Mouse (Mus musculus) layer of hippocampus, postnatal 14 days (tissue): ENCODE data around the gene Tomt. TPM values are rescaled to one million over a fixed set of nuclear protein-coding genes. Genes with fewer than 3 reads are reported as not detected.

ENCODE experiments used
- DNase-seq, 2 experiments: peaks; one replicate each; pipeline ENCODE4 v3.0.0; 2021 to 2022; ENCODE audit warnings: low spot score in 2 of 2, mixed read lengths in 1 of 2
- total RNA-seq, 2 experiments: library from RNA; stranded (reverse); gene quantifications; 2 replicates each; pipeline ENCODE4 v1.2.3; 2021

Tomt gene
- total RNA-seq, 2 experiments from 2014 or later = 0.18 to 0.21 TPM

DNA sequence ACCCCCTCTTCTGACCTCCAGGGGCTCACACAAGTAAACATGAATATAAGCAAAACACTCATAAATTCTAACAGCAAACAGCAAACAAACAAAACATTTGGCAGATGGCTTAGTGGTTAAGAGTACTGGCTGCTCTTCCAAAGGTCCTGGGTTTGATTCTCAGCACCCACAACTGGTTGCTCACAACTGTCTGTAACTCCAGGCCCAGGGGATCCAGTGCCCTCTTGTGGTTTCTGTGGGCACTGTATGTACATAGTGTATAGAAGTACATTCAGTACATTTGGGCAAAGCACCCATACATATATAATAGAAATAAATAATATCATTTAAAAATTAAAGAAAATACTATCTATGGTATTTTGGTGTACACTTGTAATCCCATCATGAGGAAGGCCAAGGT lies 3.3 kb downstream of the Tomt start:
- no peak for DNase-seq

DNA sequence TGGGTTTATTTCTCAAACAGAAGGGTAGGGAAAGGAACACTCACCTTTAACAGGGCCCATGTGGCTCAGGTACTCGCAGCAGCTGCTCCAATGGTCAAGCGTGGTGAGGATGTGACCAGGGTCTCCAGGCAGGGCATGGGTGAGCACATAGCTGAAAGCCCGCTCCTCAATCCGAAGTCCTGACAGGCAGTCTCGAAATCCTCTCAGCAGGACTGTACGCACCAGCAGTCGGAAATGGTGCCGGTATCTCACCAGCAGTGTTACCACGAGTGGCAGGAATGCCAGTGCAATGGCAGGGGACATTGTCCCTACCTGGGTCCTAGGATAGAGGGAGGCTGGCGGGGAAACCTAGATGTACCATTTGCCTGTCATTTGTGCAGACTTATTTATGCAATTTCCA lies 4.2 kb downstream of the Tomt start:
- DNase-seq = no peak

DNA sequence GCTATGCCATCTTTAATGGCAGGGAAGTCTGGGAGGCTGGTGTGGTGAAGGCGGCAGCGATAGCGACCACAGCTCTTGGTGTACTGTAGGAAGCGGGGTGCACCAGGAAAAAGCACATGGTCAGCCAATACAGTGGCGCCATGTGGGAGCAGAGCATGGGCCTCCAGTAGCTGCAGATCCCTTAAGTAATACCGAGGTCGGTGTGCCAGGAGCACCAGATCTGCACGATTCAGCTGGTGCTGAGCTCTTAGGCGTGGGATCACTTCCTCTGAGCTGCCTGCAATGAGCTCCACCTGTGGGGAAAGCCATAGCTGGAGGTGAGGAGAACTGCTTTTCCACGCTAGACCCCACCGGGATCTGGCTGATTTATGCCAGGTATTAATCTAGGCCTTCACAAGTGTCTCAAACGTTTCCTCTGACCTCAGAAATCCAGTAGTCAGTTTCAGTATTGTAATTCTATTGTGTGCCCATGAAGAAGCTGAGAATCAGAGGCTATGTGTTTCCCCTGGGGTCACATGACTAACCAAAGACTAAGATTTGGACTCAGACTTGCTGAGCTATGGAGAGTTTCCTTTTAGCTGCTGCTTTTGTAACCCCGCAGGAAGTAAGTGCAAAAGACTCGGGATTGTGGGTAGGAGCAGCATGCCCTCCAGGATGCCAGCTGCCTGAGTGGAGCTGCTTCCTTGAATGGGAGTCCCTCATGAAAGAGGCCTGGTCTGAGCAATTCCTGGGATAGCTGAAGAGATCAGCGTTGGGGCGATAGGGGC lies 5.6 kb downstream of the Tomt start:
- DNase-seq = no peak

DNA sequence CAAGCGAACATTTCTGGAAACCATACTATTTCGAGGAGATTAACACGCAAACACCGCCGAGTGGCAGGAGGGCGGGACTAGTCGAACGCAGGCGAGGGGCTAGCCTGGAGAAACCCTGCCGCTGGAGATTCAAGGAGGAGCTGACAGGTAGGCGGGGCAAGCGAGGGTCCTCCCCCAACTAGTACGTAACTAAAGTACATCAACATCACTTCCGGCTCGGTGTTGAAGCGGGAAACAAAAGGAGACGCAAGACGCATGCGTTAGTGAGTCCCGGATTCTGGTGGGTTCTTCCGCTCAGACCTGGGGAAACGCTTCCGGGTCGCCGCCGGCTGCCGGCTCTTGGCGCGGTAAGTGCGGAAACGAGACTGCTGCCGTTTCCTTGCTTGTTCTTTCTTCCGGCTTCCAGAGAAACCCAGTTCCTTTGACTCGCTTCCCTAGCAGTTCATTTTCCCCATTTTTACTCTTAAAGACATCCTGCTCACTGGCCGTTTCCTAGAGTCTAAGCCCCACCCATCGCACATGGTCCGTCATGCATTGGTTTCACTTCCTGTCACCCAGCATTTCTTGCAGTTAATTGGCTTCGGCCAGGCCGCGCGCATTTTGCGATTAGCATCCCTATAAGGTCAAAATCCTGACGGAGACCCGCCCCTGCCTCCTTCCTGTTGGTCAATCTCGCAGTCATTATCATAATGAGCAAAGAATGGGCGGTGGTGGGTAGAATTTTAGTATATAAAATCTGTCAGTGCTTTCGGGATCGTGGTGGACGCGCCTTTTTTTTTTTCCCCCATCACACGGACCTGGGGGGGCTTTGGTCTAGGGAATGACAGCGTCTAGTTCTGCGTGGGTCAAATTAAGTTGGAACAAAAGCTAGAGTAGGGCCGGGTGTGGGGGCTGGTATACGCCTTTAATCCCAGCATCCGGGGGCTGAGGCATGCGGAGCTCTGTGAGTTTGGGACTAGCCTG lies 9.8 kb downstream of the Tomt start:
- DNase-seq = peak; percentile 97 to 98

DNA sequence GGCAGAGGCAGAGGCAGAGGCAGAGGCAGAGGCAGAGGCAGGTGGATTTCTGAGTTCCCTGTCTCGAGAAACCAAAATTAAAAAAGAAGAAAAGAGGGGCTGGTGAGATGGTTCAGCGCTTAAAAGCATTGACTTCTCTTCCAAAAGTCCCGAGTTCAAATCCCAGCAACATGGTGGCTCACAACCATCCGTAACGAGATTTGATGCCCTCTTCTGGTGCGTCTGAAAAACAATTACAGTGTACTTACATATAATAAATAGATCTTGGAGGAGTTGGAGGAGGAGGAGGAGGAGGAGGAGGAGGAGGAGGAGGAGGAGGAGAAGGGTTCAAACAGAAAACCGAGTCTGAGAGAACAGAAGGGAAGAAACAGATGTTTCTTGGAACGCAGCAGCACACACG lies 10.5 kb downstream of the Tomt start:
- no peak for DNase-seq

DNA sequence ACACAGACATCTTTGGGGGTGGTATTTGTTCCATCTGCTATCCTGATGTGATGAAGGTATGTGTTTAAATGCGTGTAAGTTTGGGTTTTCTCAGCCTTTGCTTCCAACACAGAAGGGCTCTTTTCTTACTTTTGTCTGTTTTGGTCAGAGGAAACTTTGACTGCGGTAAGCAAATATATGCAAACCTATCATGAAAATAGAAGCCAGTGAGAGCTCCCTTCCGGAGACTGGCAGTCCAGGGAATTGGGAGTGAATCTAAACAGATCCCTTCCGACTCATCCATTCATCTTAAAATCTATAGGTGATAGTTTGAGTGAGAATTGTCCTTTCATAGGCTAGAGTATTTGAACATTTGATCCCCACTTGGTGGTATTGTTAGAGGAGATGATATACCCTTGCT lies 17.7 kb downstream of the Tomt start:
- no peak for DNase-seq

DNA sequence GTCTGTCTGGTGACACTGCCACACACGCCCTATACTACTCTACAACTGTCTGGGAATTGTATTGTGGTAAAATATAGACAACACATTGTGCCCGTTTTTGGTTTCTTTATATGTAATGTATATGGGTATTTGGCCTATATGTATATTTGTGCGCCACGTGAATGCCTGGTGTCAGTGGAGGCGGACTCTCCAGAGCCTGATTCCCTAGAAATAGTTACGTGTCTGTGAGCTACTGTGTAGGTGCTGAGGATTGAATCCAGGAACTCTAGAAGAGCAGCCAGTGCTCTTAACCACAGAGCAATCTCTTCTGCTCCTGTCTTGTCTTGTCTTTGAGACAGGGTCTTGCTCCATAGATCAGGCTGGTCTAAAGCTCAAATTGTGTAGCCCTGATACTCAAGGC lies 19.9 kb downstream of the Tomt start:
- no peak for DNase-seq

DNA sequence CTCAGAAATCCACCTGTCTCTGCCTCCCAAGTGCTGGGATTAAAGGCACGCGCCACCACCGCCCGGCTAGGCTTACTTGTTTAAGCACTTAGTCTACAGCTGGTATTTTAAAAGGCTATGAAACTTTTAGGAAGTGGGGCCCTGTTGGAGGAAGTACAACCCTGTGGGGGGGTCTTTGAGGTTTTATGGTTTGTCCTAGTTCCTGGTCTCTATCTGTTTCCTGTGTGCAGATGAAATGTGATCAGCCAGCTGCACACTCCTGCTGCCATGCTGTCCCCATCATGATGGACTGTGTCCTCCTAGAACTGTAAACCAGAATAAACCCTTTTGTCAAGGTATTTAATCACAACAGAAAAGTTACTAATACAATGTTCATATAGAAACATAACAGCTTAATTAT lies 22.0 kb downstream of the Tomt start:
- no peak for DNase-seq

DNA sequence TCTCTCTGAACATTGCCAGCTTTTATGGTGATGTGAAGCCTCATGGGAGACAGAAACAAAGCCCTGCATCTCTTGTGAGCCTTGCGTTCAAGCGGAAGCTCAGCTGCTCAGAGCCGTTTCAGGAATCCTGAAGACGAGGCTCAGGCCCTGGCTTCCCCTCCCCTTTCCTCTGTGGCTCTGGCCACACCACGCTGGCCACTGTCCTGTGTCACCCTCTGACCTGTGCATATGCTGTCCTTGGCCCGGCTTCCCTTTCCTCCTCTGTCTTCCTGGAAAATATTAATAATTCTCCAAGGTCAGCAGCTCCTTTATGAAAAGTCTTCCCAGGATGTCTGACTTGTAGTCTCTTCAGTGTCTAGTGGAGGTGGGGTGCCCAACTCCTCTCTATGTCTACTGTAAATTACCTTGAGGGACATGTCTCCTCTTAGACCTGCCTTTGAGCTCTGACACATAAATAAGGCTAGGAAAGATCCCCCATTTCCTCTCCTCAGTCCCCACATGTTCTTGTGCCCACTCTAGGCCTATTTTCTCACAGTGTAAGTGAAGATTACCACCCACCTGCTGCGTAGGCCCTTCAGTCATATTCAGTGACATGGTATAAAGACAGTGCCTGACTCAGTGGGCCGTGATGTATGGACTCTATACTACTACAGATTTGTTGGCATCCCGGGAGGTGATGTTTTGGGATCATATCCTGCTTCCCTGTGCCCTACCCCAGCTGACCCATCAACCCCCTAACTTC lies 23.6 kb downstream of the Tomt start:
- DNase-seq = no peak

DNA sequence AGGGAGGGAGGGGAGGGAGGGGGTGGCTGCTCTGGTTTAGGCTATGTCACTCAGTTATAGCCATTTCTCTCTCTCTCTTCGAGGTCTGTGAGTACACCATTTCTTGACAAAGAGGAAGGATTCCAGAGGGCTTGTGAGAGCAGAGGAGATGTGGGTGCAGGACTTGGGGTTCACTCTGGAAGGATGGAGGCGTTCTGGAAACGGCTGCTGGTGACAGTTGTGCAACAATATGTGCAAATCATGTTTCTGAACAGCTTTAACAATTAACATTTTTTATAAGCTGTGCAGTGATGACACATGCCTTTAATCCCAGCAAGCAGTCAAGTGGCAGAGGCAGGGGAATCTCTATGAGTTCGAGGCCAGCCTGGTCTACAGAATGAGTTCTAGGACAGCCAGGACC lies 25.3 kb downstream of the Tomt start:
- DNase-seq = peak in 1 of 2 experiments; percentile 60

DNA sequence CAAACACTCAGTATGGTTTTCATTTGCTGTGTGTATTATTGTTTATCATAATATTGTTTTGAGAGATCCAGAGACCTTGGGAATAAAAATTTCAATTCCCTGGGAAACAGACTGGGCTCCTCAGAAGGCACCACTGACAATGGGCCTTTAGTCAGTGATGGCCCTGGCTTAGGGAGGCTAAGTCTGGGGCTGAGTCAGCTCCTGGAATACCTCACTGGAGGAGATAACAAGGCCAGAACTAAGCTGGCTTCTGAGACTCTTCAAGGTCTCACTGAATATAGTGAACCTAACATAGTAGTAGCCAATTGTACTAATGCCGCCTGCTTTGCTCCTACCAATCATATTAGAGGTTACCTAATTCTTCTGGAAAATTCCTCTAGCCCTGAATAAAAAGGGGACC lies 30.2 kb downstream of the Tomt start:
- DNase-seq = no peak

DNA sequence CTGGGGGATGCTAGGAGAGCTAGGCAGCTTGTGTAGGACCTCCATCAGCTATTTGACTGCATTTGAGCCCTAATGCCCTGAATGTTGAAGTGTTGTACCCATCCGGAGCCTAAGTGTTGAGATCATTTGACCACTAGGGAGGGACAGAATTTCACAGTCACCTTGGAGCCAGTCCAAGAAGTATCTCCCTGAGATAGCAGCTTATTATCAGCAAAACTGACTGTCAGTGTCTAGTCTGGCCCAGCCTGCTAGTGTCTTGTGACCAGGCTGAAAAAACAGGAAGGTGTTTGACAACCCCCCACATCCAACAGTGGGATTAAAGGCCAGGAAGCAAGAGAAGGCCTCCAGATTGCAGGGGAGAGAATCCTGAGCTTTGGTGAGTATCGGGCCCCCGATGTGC lies 34.9 kb downstream of the Tomt start:
- no peak for DNase-seq

DNA sequence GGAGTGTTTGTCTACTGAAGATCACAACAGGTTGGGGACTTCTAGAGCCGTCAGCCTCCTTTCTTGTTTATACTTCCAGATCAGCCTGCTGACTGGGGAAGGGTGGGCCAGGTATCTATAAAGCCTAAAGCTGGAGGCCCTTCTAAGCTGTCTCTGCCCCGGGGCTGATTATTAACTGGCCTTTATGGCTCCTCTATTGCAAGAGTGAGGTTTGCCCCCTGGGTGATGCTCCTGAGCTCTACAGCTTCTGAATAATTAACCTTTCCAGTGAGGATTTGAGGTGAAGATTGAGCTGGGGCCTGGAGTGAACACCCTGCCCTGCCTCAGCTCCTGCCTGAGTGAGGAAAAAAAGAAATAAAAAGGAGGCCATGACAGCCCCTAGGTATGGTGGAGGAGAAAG lies 35.5 kb downstream of the Tomt start, which contains the start of gene Folr1:
Gene Folr1 (minus strand): TSS at position 160 of the 400 bp plus-strand sequence.
- DNase-seq = no peak

DNA sequence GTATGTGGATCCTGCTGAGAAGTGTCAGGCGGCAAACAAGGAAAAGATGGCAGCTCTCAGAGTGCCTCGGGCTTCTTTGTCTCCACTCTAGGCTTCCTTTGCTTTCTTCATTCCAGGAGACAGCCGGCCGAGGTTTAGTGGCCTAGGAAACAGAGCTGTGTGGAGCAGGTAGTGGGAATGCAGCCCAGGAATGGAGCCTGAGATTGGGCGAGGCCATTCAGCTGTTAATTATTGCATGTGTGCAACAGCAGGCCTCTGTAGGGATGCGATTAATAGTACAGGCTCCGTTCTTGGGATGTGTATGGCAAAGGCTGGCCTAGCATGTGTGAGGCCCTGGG lies 37.0 kb downstream of the Tomt start:
- no peak for DNase-seq

DNA sequence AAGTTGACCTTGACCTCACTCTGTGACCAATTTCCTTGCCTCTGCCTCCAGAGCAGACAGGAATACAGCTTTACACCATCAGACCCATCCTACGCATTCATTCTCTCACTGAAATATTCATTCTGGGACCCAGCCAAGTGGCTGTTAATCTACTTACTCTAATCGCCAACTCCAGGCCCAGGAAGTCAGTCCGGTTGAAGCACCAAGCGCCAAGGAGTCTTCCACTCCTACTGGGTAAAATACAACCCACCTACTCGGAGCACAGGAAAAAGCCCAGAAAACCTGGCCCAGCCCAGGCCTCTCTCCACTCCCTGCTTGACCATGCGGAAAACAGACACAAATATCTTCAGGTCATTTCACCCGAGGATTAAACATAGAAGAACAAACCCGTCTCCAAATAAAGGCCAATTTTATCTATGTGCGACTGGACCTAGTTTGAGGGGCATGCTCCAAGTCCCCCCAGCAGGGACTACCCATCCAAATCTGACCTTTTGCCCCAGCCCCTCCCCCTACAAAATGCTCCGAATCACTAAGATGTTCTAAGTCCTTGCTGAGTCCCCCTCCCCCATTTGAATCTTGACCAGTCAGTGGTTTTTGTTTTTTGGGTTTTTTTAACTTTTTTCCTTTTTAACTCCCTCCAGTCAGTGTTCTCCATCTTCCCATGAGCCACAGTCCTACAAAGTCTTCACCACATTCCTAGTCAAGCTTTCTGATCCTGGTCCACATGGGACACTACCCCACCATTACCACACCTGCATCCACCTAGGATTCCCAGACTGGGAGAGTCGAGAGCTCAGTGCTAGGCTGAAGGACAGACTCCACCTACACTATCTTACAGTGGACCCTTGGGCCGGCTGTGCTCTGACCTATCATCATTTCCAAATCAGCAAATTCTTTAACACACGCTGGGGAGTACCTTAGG lies 37.7 kb downstream of the Tomt start:
- no peak for DNase-seq

DNA sequence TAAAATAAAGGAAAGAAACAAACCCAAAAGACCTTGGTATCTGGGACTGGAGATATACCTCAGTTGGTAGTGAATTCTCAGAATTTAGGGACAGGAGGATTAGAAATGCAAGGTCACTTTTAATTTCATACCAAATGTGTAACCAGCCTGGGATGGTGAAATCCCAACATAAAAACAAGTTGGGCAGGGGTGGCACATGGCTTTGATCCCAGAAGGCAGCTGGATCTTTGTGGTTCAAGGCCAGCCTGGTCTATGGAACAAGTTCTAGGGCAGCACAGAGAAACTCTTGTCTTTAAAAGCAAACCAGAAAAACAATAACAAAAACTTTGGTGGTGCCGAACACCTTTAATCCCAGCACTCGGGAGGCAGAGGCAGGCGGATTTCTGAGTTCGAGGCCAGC lies 38.7 kb downstream of the Tomt start:
- DNase-seq = no peak

DNA sequence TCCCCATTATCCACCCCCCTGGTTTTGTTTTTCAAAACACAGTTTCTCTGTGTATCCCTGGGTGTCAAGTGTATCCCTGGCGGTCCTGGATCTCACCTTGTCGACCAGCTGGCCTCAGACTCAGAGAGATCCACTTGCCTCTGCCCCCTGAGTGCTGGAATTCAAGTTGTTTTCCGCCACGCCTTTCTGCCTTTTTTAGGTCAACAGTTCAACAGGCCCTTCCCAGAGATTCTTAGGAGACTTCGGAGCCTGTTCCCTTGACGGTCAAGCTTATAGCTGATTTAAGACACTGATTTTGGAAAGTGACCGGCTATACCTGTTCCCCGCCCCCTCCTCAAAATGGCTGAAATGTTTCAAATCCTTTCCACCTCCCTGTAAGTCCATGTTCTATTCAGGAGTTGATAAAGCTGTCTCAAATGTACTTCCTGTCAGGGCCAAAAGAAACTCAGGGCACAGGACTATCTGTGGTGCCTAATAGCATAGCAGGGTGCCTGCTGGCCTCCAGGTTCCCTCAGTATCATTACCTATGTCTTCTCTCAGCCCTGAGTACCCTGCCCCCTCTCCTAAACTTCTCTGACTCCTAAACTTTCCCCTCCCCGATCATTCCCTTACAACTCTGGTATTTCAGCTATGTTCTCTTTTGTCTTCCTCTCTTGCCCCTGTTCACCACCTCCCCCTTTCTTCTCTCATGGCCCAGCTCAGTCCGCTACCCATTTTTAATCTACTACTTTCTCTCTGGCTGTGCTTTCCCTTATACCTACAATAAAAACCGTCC lies 39.5 kb downstream of the Tomt start:
- DNase-seq = no peak

DNA sequence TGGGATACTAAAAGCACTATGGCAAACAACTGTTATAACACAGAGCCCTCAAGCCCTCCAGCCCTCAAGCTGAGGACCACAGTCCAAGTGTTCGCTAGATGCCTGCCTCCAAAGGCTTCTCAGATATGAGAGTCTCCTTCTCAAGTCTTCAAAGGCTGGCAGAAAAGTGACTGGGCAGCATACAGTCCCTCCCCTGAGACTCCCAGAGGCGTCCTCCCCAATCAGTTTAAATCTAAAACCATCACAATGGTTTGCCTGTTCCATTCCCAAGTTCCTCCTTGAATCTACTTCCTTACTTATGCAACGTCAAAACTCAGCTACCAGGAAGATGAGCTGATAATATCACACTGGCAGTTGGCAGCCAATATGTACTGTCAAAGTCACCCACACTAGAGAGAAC lies 42.7 kb downstream of the Tomt start, which contains the start of gene Anapc15:
Gene Anapc15 (plus strand): TSS at position 301 of the 400 bp plus-strand sequence.
- no peak for DNase-seq

DNA sequence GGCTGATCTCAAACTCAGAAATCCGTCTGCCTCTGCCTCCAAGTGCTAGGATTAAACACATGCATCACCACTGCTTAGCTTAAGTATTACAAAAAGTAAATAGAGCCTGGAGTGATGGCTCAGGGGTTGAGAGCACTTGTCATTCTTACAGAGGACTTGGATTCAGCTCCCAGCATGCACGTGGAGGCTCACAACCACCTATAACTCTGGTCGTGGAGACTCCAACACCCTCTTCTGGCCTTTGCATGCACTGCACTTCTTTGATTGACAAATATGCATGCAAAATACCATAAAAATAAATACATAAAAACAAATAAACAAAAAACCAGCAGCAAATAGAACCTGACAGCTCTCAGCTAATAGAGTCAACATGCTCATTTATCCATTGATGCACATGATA lies 43.9 kb downstream of the Tomt start:
- DNase-seq = no peak

DNA sequence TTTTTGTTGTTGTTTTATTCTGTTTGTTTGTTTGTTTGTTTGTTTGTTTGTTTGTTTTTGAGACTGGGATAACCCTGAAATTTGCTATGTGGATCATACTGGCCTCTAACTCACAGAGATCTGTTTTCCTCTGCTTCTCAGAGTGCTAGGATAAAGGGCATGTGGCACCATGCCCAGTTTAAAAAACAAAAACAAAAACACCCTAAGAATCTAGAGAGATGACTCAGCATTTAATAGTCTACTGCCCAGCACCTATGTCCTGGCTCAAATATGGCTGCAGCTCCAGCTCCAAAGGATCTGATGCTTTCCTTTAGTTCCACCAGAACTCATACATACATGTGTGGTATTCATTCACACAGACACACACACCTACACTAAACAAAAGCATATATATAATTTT lies 45.2 kb downstream of the Tomt start:
- DNase-seq = no peak
